In genomic region chr11:77925836-77926657, GRCm38 (mm10) we compare ENCODE assay signal across 17 mouse cellular contexts. TPM values are rescaled to one million over a fixed set of nuclear protein-coding genes. Genes with fewer than 3 reads are reported as not detected.
DNase-seq lines count a peak whose midpoint lies in the region; ATAC-seq and TF ChIP-seq lines count a peak whose summit lies in the region.
"Had no signal": no experiment of that assay in that cellular context is flagged by ENCODE, and none has a peak within 500 bp of the region (broad histone marks: within the 10 kb centered on the region; RNA-seq: fewer than 3 reads in every experiment).

No protein-coding gene starts in this region.

- no peak overlapping the region for H3K4me3 ChIP-seq in hindbrain, embryonic 14.5 days (replicated peaks; ENCODE audit: low read length)
- H3K4me3 ChIP-seq in midbrain, postnatal 0 days (ENCODE audit: low read depth, low read length) = no peak overlapping the region
- H3K4me3 ChIP-seq: embryonic facial prominence, embryonic 13.5 days had no signal

- 21% methylated on average over 9 of the region's 9 CpGs for WGBS in hindbrain, embryonic 14.5 days
- 28% methylated on average over 9 of the region's 9 CpGs for WGBS in midbrain, postnatal 0 days

- no peak overlapping the region for H3K9ac ChIP-seq in hindbrain, embryonic 14.5 days
- no peak overlapping the region for H3K9ac ChIP-seq in midbrain, postnatal 0 days (replicated peaks; ENCODE audit: low read length, poor library complexity, severe bottlenecking)
- H3K9ac ChIP-seq: embryonic facial prominence, embryonic 13.5 days; lung, embryonic 14.5 days had no signal

- peaks cover 35% of the 10 kb centered on the region for H3K4me1 ChIP-seq in hindbrain, embryonic 14.5 days (replicated peaks; ENCODE audit: control insufficient read depth, insufficient read depth, low read length)
- 0 out of 2 replicates have a peak, but pooled peaks cover 3% of the 10 kb centered on the region for H3K4me1 ChIP-seq in midbrain, postnatal 0 days (ENCODE audit: insufficient read depth, low read length)

- DNase-seq in adrenal gland, postnatal 36 days = peak; percentile 20 to 31
- no peak for DNase-seq in adrenal gland, postnatal 25 days
- peak; percentile 45 for DNase-seq in R1 (ENCODE audit: low read depth, low spot score)
- no peak for DNase-seq in hindbrain, embryonic 14.5 days (ENCODE audit: low spot score)
- peak; percentile 66 for DNase-seq in midbrain, postnatal 0 days (ENCODE audit: low spot score)
- no peak for DNase-seq in frontal cortex, postnatal 36 days (ENCODE audit: low spot score in 2 of 2)
- DNase-seq in thymus, postnatal 14 days = no peak
- no peak for DNase-seq in layer of hippocampus, adult 18-20 months (ENCODE audit: low spot score in 2 of 2)
- DNase-seq: cerebellum, postnatal 14 days; kidney, adult 9 months; lung, embryonic 14.5 days; retina, postnatal 1 day had no signal

- peak overlapping the region; percentile 55 for H3K27ac ChIP-seq in hindbrain, embryonic 14.5 days
- H3K27ac ChIP-seq in midbrain, postnatal 0 days (ENCODE audit: low read depth, low read length) = no peak overlapping the region
- H3K27ac ChIP-seq: embryonic facial prominence, embryonic 13.5 days had no signal

- H3K4me2 ChIP-seq in hindbrain, embryonic 14.5 days (replicated peaks) = no peak overlapping the region
- no peak overlapping the region for H3K4me2 ChIP-seq in midbrain, postnatal 0 days (ENCODE audit: low read depth, low read length, poor library complexity, severe bottlenecking)
- H3K4me2 ChIP-seq: embryonic facial prominence, embryonic 13.5 days; lung, embryonic 14.5 days had no signal

- ATAC-seq in hindbrain, embryonic 14.5 days (ENCODE audit: low FRiP score) = peak; percentile 78
- ATAC-seq in midbrain, postnatal 0 days (ENCODE audit: low FRiP score) = no peak

- H3K9me3 ChIP-seq in hindbrain, embryonic 14.5 days (ENCODE audit: control insufficient read depth, low read length) = no peaks in the 10 kb centered on the region
- no peaks in the 10 kb centered on the region for H3K9me3 ChIP-seq in midbrain, postnatal 0 days (ENCODE audit: low read length)
- H3K9me3 ChIP-seq: embryonic facial prominence, embryonic 13.5 days had no signal

- no peaks in the 10 kb centered on the region for H3K36me3 ChIP-seq in hindbrain, embryonic 14.5 days (replicated peaks; ENCODE audit: control insufficient read depth, insufficient read depth)
- no peaks in the 10 kb centered on the region for H3K36me3 ChIP-seq in midbrain, postnatal 0 days (ENCODE audit: insufficient read depth, low read length)
- H3K36me3 ChIP-seq: embryonic facial prominence, embryonic 13.5 days had no signal

- TF ChIP-seq CTCF in midbrain, postnatal 0 days (IDR thresholded peaks at IDR 0.05) = no peak

- H3K27me3 ChIP-seq in hindbrain, embryonic 14.5 days (ENCODE audit: control insufficient read depth, insufficient read depth, low read length) = peaks cover 4% of the 10 kb centered on the region
- no peaks in the 10 kb centered on the region for H3K27me3 ChIP-seq in midbrain, postnatal 0 days (ENCODE audit: insufficient read depth, low read length)

RNA-seq across cellular contexts. Expression of gene Sez6, which starts 4.6 kb away (rescaled TPM):
- 1 to 10 TPM; 1.7 to 1.9 TPM for total RNA-seq in adrenal gland, postnatal 36 days (2021)
- total RNA-seq in adrenal gland, postnatal 25 days (2021) = 2.0 and 2.7 TPM in 2 replicates
- polyA plus RNA-seq in hindbrain, embryonic 14.5 days (2014; fragmentation: Nextera tagmentation; extraction: Ambion mirVana) = 110 TPM in 2 replicates
- 160 and 173 TPM in 2 replicates for total RNA-seq in midbrain, postnatal 0 days (2014; rRNA removed)
- 121 and 125 TPM in 2 replicates for polyA plus RNA-seq in midbrain, postnatal 0 days (2015; fragmentation: Nextera tagmentation; extraction: Ambion mirVana)
- 100 to 1,000 TPM; 161 to 167 TPM for total RNA-seq in layer of hippocampus, adult 18-20 months (2021)
- total RNA-seq: liver, adult 2 months; megakaryocyte progenitor cell, adult 5-6 weeks had no signal
- polyA plus RNA-seq: liver, adult 2 months; spleen, adult 2 months had no signal

RNA-seq across cellular contexts. Expression of gene Pipox, which starts 32.2 kb away (rescaled TPM):
- 1 to 10 TPM; 1.2 to 3.2 TPM for total RNA-seq in adrenal gland, postnatal 36 days (2021)
- total RNA-seq in adrenal gland, postnatal 25 days (2021) = 3.8 and 4.6 TPM in 2 replicates
- polyA plus RNA-seq in hindbrain, embryonic 14.5 days (2014; fragmentation: Nextera tagmentation; extraction: Ambion mirVana) = 2.8 and 6.1 TPM in 2 replicates
- total RNA-seq in midbrain, postnatal 0 days (2014; rRNA removed) = 3.4 and 3.6 TPM in 2 replicates
- polyA plus RNA-seq in midbrain, postnatal 0 days (2015; fragmentation: Nextera tagmentation; extraction: Ambion mirVana) = 3.8 and 5.1 TPM in 2 replicates
- 1 to 10 TPM; 1.5 to 2.2 TPM for total RNA-seq in layer of hippocampus, adult 18-20 months (2021)
- total RNA-seq: MEL had no signal

RNA-seq across cellular contexts. Expression of gene Phf12, which starts 56.5 kb away (rescaled TPM):
- 10 to 100 TPM; 46.6 to 50.8 TPM for total RNA-seq in adrenal gland, postnatal 36 days (2021)
- 76.6 and 79.8 TPM in 2 replicates for total RNA-seq in adrenal gland, postnatal 25 days (2021)
- 14.2 and 15.4 TPM in 2 replicates for polyA plus RNA-seq in hindbrain, embryonic 14.5 days (2014; fragmentation: Nextera tagmentation; extraction: Ambion mirVana)
- 31.6 and 53.9 TPM in 2 replicates for total RNA-seq in midbrain, postnatal 0 days (2014; rRNA removed)
- 9.3 and 9.9 TPM in 2 replicates for polyA plus RNA-seq in midbrain, postnatal 0 days (2015; fragmentation: Nextera tagmentation; extraction: Ambion mirVana)
- 10 to 100 TPM; 52.6 to 55.4 TPM for total RNA-seq in layer of hippocampus, adult 18-20 months (2021)

Comparison
In these comparisons a context has a peak if more than half of its experiments do, and no peak if none do; other contexts are left out.
1. DNase-seq: peak in adrenal gland, postnatal 36 days (2 of 2), R1 (single experiment) and midbrain, postnatal 0 days (single experiment); none in adrenal gland, postnatal 25 days (single experiment), hindbrain, embryonic 14.5 days (single experiment), frontal cortex, postnatal 36 days (0 of 2), thymus, postnatal 14 days (single experiment) and layer of hippocampus, adult 18-20 months (0 of 2).
2. RNA of gene Sez6, which starts 4.6 kb away (total RNA-seq): 160 to 173 TPM in midbrain, postnatal 0 days and 161 to 167 TPM in layer of hippocampus, adult 18-20 months; 2.0 to 2.7 TPM in adrenal gland, postnatal 25 days and 1.7 to 1.9 TPM in adrenal gland, postnatal 36 days; every median in the first group is over 10 times any median in the second.